Mouse (Mus musculus) embryo, embryonic 10 days (tissue): ENCODE results near the gene Ndst4.

Source experiments
- DNase-seq: peaks from one replicate; pipeline ENCODE4 v3.0.0-alpha.2; 2015; ENCODE audit warnings: low spot score

The Ndst4 gene

GRCm38 (mm10) chr3:125734945-125735344 is 331.1 kb downstream of the Ndst4 start:
- DNase-seq: no peak

GRCm38 (mm10) chr3:125744468-125745141 is 340.7 kb downstream of the Ndst4 start:
- no peak for DNase-seq

GRCm38 (mm10) chr3:125745142-125745496 is 341.2 kb downstream of the Ndst4 start:
- DNase-seq: no peak

GRCm38 (mm10) chr3:125746367-125746766 is 342.5 kb downstream of the Ndst4 start:
- no peak for DNase-seq

- no peak for DNase-seq
Observed at GRCm38 (mm10) chr3:125756911-125757310, 353.0 kb downstream of the Ndst4 start.

GRCm38 (mm10) chr3:125760711-125761110 is 356.8 kb downstream of the Ndst4 start:
- no peak for DNase-seq
